Mouse (Mus musculus) left cerebral cortex, adult 18-20 months (tissue): Measurements from ENCODE around the gene Mrps27. TPM values are rescaled to one million over a fixed set of nuclear protein-coding genes. Genes with fewer than 3 reads are reported as not detected.

Experiments used
- DNase-seq, 2 experiments: peaks; one replicate each; pipeline ENCODE4 v3.0.0; 2021 to 2022; ENCODE audit warnings: low spot score in 2 of 2, mixed read lengths in 1 of 2
- total RNA-seq, 2 experiments: library from RNA; stranded (reverse); gene quantifications; 2 replicates each; pipeline ENCODE4 v1.2.3; 2021

The Mrps27 gene
- total RNA-seq, 2 experiments from 2014 or later: 28.3 to 29.5 TPM

GRCm38 (mm10) chr13:99464551-99464950, 120.0 kb downstream of the Mrps27 start:
- DNase-seq: no peak

Other genes starting within 250 kb of the Mrps27 start
- gene Zfp366, start 160.0 kb upstream of the Mrps27 start, total RNA-seq: 1 to 10 TPM; 3.2 to 3.3 TPM
- gene Ptcd2, start 81 bp upstream of the Mrps27 start, total RNA-seq: 10 to 100 TPM; 29.5 to 30.7 TPM
- 100 to 1,000 TPM; 597 to 612 TPM for gene Map1b, start 171.8 kb downstream of the Mrps27 start, total RNA-seq